Mouse (Mus musculus): Measurements from ENCODE around the gene 4933424G06Rik. TPM values are rescaled to one million over a fixed set of nuclear protein-coding genes. Genes with fewer than 3 reads are reported as not detected.

The 4933424G06Rik gene
- total RNA-seq, 2 experiments from 2014 or later: 1.2 TPM

DNA sequence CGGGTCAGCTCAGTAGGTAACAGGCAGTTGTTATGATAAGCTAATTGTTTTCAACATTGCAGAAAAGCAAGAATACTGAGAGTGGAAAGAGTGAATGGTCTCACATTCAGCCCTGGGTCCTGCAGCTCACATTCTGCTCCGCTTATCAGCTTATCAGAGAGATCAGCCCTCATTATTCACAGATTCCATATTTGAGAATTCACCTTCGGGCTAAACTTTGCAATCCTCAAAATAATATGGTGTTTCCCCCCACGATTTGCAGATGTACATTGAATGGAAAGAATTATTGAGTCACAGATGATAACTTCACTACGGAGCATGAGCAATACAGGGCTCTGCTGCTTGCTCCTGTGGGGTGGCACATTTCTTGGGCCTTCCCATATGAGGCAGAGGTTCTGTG is 58.8 kb downstream of the 4933424G06Rik start:
- no peak for DNase-seq (ENCODE audit: low spot score in 2 of 2)

DNA sequence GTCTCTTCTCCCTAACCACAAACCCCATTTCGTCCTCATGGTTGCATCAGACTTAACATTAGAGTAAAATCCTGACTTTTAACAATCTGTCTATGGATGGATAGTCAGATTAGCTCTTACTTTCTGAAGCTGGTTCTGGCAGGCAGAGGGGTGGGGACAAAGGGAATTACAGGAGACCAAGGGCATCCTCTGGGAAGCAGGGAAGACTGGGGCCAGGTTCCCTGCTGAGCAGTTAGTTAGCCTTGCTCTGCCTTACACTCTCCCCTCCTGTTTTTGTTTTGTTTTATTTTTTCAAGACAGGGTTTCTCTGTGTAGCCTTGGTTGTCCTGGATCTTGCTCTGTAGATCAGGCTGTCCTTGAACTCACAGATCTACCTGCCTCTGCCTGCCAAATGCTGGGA is 60.0 kb downstream of the 4933424G06Rik start:
- DNase-seq (ENCODE audit: low spot score in 2 of 2): no peak

- no peak for DNase-seq (ENCODE audit: low spot score in 2 of 2)
Measured at GRCm38 (mm10) chr1:36770998-36771397, 61.0 kb downstream of the 4933424G06Rik start.

DNA sequence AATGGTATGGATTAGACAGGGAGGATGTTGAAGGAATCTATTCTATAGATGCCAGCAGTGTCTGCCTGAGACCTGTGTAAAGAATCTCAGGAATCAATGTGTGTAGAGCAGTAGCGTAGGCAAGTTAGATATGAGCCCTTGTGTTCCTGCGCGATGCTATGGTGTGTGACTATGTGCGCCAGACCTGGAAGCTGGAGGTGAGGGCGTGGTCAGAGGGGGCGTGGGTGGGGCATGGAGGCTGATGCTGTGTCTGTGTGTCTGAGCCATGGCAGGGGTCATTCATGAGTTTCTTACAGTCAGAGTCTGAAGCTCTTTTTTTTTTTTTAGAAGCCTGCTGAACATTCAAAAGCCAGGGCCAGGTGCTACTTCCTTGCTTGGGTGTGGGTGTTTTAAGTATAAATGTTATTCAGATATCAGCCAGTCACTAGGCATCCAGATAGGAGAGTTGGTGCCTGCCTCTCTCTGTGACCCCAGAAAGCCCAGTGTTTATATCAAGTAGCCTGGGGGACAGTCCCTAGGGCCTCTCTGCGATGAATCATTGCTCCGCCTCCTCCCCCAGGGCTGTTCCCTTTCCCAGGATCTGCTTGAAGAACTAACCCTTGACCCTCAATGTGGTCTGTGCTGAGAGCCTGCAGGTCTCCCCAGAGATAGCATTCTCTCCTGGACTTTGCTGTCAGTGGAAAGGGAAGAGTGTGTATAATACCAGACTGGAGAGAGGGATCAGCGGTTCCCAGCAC is 62.4 kb downstream of the 4933424G06Rik start:
- no peak for DNase-seq (ENCODE audit: low spot score in 2 of 2)

GRCm38 (mm10) chr1:36780793-36781192 is 70.8 kb downstream of the 4933424G06Rik start:
- DNase-seq (ENCODE audit: low spot score in 2 of 2): no peak

DNA sequence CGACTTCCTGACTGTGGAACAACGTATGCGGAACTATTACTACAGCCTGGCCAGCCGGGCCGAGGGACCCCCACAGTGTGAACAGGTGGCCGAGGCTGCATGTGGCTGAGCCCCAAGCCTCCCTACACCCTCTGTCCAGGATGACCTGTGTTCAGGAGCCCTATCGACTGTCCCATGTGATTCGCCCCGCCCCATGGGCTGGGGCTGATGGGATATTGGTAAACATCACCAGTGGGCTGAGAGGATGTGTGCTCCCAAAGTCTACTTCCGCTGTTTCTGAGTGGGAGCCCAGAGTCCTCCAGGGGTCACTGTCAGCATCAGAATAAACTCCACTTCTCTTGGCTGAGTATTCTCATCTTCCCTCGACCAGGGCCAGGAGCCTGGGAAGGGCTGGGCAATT is 72.5 kb downstream of the 4933424G06Rik start:
- DNase-seq (ENCODE audit: low spot score in 2 of 2): no peak

DNA sequence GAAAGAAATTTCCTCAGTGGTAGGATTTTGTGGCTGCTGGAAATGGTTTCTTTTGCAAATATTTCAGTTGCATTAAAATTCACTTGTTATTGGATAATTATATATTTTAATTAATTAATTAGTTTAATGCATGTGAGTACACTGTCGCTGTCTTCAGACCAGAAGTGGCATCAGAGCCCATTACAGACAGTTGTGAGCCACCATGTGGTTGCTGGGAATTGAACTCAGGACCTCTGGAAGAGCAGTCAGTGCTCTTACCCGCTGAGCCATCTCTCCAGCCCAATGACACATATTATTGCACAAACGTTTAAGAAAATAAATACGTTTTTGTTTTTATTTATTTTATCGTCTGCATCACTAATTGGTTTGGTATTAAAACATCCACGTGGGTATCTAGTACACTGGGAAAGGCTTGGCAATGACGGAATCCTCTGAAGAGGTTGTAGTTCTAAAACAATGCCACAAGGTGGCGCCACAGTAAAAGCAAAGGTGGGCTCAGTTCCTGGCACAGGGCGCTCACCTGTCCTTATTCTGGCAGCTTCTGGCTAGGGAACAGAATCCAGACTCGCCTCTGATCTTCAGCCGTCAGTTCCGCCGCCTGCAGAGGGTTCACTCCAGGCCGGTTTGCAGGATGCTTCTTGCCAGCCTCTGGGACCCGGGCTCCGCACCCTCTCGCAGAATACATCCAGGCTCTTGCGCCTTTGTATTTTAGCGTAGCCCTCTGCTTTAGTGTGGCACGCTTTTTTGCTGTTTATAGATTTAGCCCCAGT is 74.6 kb downstream of the 4933424G06Rik start:
- peak; percentile 88 to 91 for DNase-seq (ENCODE audit: low spot score in 2 of 2)

DNA sequence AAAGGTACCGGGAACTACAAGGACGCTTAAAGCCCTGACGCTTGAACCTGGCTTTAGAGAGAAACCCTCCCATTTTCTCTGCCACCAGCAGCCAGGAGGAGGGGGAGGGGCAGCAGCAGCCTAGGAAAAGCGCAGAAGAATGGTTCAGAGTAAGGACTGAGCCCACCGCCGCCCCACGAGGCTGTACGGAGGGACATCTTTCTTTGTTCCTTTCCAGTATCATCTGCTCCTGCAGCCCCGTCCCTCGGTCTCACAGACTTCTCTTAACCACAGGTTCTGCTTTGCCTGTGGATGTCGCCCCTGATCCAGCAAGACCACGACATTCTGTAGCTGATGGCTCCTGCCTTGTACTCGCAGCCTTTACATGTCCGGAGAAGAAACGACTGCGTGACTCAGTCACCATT is 75.3 kb downstream of the 4933424G06Rik start:
- DNase-seq (ENCODE audit: low spot score in 2 of 2): peak; percentile 46 to 64

- peak in 1 of 2 experiments; percentile 30 for DNase-seq (ENCODE audit: low spot score in 2 of 2)
Measured at GRCm38 (mm10) chr1:36786377-36786776, 76.4 kb downstream of the 4933424G06Rik start.

GRCm38 (mm10) chr1:36789416-36789815 is 79.5 kb downstream of the 4933424G06Rik start:
- no peak for DNase-seq (ENCODE audit: low spot score in 2 of 2)

DNA sequence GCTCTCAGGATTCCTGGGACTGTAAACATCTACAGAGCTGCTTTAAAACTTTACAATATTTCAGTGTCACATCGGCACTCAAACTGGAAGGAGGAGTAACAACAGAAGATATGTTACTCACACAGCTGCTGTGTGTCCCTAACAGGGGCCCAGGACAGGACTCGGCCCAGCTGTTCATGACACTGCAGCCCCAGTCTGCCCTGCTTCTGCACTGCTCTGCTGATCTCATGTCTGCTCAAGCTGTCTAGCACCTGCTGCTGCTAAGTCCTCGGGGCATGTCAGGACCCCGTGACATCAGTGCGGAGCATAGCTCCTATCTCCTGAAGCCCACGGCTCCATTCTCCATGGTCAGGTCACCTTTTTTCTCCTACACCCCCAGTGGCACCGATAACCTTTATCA is 86.8 kb downstream of the 4933424G06Rik start:
- DNase-seq (ENCODE audit: low spot score in 2 of 2): no peak

GRCm38 (mm10) chr1:36797481-36797880 is 87.5 kb downstream of the 4933424G06Rik start:
- peak; percentile 59 to 61 for DNase-seq (ENCODE audit: low spot score in 2 of 2)

GRCm38 (mm10) chr1:36800379-36801011 is 90.5 kb downstream of the 4933424G06Rik start:
- no peak for DNase-seq (ENCODE audit: low spot score in 2 of 2)

- no peak for DNase-seq (ENCODE audit: low spot score in 2 of 2)
Measured at GRCm38 (mm10) chr1:36804259-36804658, 94.3 kb downstream of the 4933424G06Rik start.

DNA sequence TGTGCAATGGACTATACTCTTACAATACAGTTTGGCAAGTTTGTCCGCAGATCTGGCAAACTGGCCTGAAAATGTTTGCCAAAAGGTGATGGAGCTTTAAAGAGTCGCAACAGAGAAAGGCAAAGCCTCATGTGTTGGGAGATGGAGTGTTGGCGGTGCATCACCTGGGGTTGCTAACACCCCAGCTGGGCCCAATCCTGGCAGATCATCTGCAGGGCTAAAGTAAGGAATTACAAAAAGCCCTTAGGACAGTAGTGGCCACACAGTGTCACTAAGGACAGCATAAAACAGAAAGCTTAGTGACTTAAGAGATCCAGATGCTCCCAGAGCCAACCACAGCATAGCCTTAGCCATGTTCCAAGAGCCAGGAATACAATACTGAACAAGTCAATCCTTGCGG is 94.9 kb downstream of the 4933424G06Rik start:
- DNase-seq (ENCODE audit: low spot score in 2 of 2): no peak

GRCm38 (mm10) chr1:36806181-36806905 is 96.4 kb downstream of the 4933424G06Rik start:
- DNase-seq (ENCODE audit: low spot score in 2 of 2): no peak

- no peak for DNase-seq (ENCODE audit: low spot score in 2 of 2)
Measured at GRCm38 (mm10) chr1:36807086-36807485, 97.1 kb downstream of the 4933424G06Rik start.
